Mouse (Mus musculus) bone marrow, adult 2 months (tissue): ENCODE data around the gene Fbxo36.

Source experiments
- CTCF ChIP-seq: fragments of 200-500 bp; IDR thresholded peaks from 2 replicates; pipeline ENCODE4 v1.5.1; 2011; ENCODE audit warnings: low read length, control low read depth; ENCODE audit not compliant: control insufficient read depth, insufficient read depth
- POLR2A ChIP-seq: fragments of 200-500 bp; IDR thresholded peaks from 2 replicates; pipeline ENCODE4 v1.6.1; 2011; ENCODE audit warnings: low read depth, mild to moderate bottlenecking, control low read depth, low read length, borderline replicate concordance; ENCODE audit not compliant: control insufficient read depth

DNA sequence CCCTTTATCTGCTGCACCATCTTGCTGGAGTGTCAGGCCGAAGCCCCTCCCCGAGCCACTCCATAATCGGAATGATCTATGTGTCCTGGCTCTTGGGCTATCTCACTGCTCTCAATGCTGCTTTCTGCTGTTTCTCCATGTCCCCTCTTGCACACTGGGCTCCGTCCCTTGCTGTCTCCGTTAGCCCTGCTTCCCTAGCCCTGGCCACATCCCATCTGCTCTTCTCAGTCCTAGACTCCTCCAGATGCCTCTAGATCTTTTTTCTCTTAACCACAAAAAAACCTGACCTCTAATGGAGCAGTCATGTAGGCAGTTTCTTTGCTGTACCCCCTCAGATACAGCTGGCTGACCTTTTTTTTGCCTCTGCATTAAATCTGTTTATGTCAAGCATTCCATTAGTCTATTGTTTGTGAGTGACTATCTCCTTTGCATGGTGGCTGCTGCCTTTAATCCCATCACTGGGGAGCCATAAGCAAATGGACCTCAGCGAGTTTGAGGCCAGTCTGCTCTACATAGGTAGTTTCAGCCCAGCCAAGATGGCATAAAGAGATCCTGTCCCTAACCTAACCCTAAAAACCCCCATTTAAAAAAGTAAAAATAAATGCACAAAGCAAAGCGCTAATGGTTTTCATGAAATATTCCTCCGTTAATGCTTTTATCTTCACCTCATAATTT is 49.8 kb downstream of the Fbxo36 start:
- TF ChIP-seq CTCF (no peak), POLR2A (no peak)
